Mouse (Mus musculus) brain, embryonic 14.5 days (tissue): ENCODE measurements at regions not wholly inside any gene's neighbourhood (a gene's known extent, or its start where the extent isn't known, plus 50 kb on each side); places are given as distances from the start of the nearest gene placed in this dataset.

Experiments used
- CTCF ChIP-seq: fragments of 200-500 bp; IDR thresholded peaks from 2 replicates; pipeline ENCODE4 v1.5.1; 2012; ENCODE audit warnings: inconsistent platforms, mild to moderate bottlenecking, moderate library complexity, borderline replicate concordance; ENCODE audit not compliant: insufficient read depth, insufficient read length; ENCODE audit errors: extremely low read depth
- POLR2A ChIP-seq: fragments of 200-500 bp; IDR thresholded peaks from 2 replicates; pipeline ENCODE4 v1.6.1; 2012; ENCODE audit warnings: mild to moderate bottlenecking, inconsistent platforms, borderline replicate concordance; ENCODE audit not compliant: poor library complexity, insufficient read depth, insufficient read length, severe bottlenecking; ENCODE audit errors: extremely low read depth

DNA sequence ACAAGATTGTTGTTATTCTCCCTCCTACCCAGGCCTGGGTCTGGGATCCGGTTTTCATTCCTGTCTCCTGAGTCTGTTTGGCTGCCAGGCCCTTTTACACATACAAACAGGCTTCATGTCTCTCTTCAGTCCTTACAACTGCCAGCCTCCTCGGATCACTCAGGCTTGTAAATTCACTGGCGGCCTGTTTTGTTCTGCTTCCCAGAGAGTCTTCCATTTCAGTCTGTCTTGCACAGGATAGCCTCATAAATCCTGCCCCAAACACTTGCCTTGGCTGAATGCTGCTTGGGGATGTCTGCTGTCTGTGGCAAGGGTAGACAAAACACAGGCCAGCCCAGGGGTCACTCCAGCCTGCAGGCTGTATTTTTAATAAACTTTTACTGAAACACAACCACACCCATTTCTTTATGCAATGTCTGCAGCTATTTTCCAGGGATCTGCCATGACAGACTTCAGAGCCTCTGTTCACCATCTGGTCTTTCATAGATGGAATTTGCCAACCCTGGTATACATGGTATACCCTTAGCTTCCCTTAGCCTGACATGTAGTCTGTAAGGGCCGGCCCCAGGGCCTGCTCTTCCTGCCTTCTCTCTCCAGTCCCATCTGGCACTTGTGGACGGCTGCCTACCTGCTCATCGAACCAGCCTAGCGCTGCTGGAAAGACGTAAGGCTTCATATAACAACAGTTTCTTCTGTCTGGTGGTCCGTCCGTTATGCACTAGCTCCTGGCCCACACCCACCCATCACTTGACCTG, 149.0 kb upstream of the Mocs1 start:
- TF ChIP-seq POLR2A (no peak), CTCF (no peak)
